Mouse (Mus musculus) CH12.LX (cell line): ENCODE measurements around the gene Dnah7c. TPM values are rescaled to one million over a fixed set of nuclear protein-coding genes. Genes with fewer than 3 reads are reported as not detected.
"Not testable (repeated sequence)": the region's sequence is repeated elsewhere in the genome, so short reads cannot be mapped to it uniquely, and the experiment has no call there.

Experiments
- DNase-seq: peaks from one replicate; pipeline ENCODE4 v3.0.0-alpha.2; 2013; ENCODE audit errors: extremely low read depth
- H3K27ac ChIP-seq: 2 replicates; pipeline ENCODE4 v1.5.1; 2012; ENCODE audit warnings: low read depth, mild to moderate bottlenecking, control low read depth, moderate library complexity; ENCODE audit not compliant: insufficient read depth
- H3K27me3 ChIP-seq: replicated peaks from 2 replicates; pipeline ENCODE3; 2012; ENCODE audit warnings: inconsistent platforms
- H3K36me3 ChIP-seq, 2 experiments: replicated peaks in 1 of 2; 2 replicates each; pipeline versions ENCODE3 to v1.6.1; 2012; ENCODE audit warnings: inconsistent platforms in 1 of 2, low read length in 1 of 2, mild to moderate bottlenecking in 1 of 2, mixed read lengths in 1 of 2, moderate library complexity in 1 of 2; ENCODE audit not compliant: control insufficient read depth in 1 of 2, insufficient read depth in 1 of 2
- H3K4me1 ChIP-seq, 2 experiments: 2 replicates each; pipeline ENCODE4 v1.6.1; 2012; ENCODE audit warnings: inconsistent platforms in 1 of 2, moderate library complexity in 1 of 2; ENCODE audit not compliant: insufficient read depth in 2 of 2, control insufficient read depth in 1 of 2
- H3K4me2 ChIP-seq: 2 replicates; pipeline ENCODE4 v1.6.1; 2012; ENCODE audit warnings: low read depth, mild to moderate bottlenecking, control low read depth; ENCODE audit not compliant: poor library complexity, insufficient read depth, severe bottlenecking
- H3K4me3 ChIP-seq, 3 experiments: fragments of 150-350 bp in 1 of 3; sonication (generic) in 1 of 3; replicated peaks in 1 of 3; 2 replicates each; pipeline versions ENCODE3 to v1.5.1; 2011 to 2012; ENCODE audit warnings: low read depth in 2 of 3, low read length in 2 of 3, mild to moderate bottlenecking in 2 of 3, moderate library complexity in 2 of 3, control low read depth in 1 of 3, improper control_type of control experiment in 1 of 3, inconsistent platforms in 1 of 3, mixed read lengths in 1 of 3; ENCODE audit not compliant: poor library complexity in 1 of 3
- H3K79me2 ChIP-seq: replicated peaks from 2 replicates; pipeline ENCODE4 v1.6.1; 2012; ENCODE audit warnings: mild to moderate bottlenecking, moderate library complexity; ENCODE audit not compliant: control insufficient read depth, poor library complexity, insufficient read depth, severe bottlenecking; ENCODE audit errors: extremely low read depth
- H3K9ac ChIP-seq: 2 replicates; pipeline ENCODE4 v1.6.1; 2012; ENCODE audit warnings: low read depth, mild to moderate bottlenecking, control low read depth, moderate library complexity; ENCODE audit not compliant: insufficient read depth
- H3K9me3 ChIP-seq: replicated peaks from 2 replicates; pipeline ENCODE3; 2012; ENCODE audit warnings: low read length, inconsistent platforms, mixed read lengths
- BHLHE40 ChIP-seq: IDR thresholded peaks from 2 replicates; pipeline ENCODE4 v1.6.1; 2011; ENCODE audit warnings: mild to moderate bottlenecking, low read depth, low read length, improper control_type of control experiment
- HCFC1 ChIP-seq: IDR thresholded peaks from 2 replicates; pipeline ENCODE4 v1.6.1; 2012; ENCODE audit warnings: low read depth, mild to moderate bottlenecking, inconsistent platforms, low read length, improper control_type of control experiment
- KAT2A ChIP-seq: IDR thresholded peaks from 2 replicates; pipeline ENCODE4 v1.6.1; 2012; ENCODE audit warnings: low read length, improper control_type of control experiment, inconsistent platforms; ENCODE audit not compliant: insufficient replicate concordance
- NRF1 ChIP-seq: IDR thresholded peaks from 2 replicates; pipeline ENCODE4 v1.6.1; 2014; ENCODE audit warnings: low read depth, mild to moderate bottlenecking, inconsistent platforms, low read length, improper control_type of control experiment, moderate library complexity
- POLR2A ChIP-seq: IDR thresholded peaks from 2 replicates; pipeline ENCODE4 v1.6.1; 2011; ENCODE audit warnings: low read depth, mild to moderate bottlenecking, improper control_type of control experiment, low read length
- UBTF ChIP-seq: IDR thresholded peaks from 2 replicates; pipeline ENCODE4 v1.6.1; 2012; ENCODE audit warnings: low read depth, mild to moderate bottlenecking, inconsistent platforms, low read length, improper control_type of control experiment, moderate library complexity
- dilution Hi-C: fragments of 300-500 bp; cut with MboI; formaldehyde crosslinking; loops from 2 replicates; pipeline ENCODE4 v1.14.3; 2020; ENCODE audit warnings: low sequenced_read_pairs; ENCODE audit not compliant: extremely low pct_unique_long_range_greater_than_20kb, extremely low pct_ligation_motif_present
- in situ Hi-C: fragments of 300-500 bp; cut with MboI; formaldehyde crosslinking; loops from 3 replicates; pipeline ENCODE4 v1.14.3; 2019; ENCODE audit warnings: low sequenced_read_pairs, low pct_ligation_motif_present, low pct_unique_long_range_greater_than_20kb, mixed read lengths
- polyA plus RNA-seq: library from polyadenylated mRNA; unstranded; fragments of >175 nt; gene quantifications from 2 replicates; pipeline ENCODE4 v1.2.1, GENCODE M21; 2012; ENCODE audit warnings: low read depth; ENCODE audit not compliant: insufficient read length
- total RNA-seq, 2 experiments: library from RNA; depleted of rRNA; stranded (reverse); fragments of 300-350 nt in 1 of 2; fragments of >200 nt in 1 of 2; gene quantifications; 2 replicates each; pipeline ENCODE4 v1.2.3; 2012 to 2014

Gene Dnah7c
- total RNA-seq (2012; rRNA removed): not detected in 2 replicates
- not detected in 2 replicates for total RNA-seq (2014; rRNA removed)
- not detected in 2 replicates for polyA plus RNA-seq

GRCm38 (mm10) chr1:46425137-46425925 is at the start of gene Dnah7c:
TSS of gene Dnah7c (plus strand) at chr1:46425592.
- H3K4me3 ChIP-seq: no peak within 1 kb of the TSS

GRCm38 (mm10) chr1:46380641-46381040 is 44.8 kb upstream of the Dnah7c start:
- H3K9me3 ChIP-seq, in situ Hi-C loops: not testable (repeated sequence)

More at GRCm38 (mm10) chr1:46425137-46425925, at the start of gene Dnah7c:
- Histone ChIP-seq H3K27ac (no peak within 1 kb of the TSS), H3K27me3 (no peaks in the 10 kb centered on the region), H3K36me3 (no peaks in the 10 kb centered on the region), H3K4me1 (0 out of 4 replicates have a peak, but pooled peaks cover 0 to 3% of the 10 kb centered on the region in 2 experiments), H3K79me2 (no peaks in the 10 kb centered on the region), H3K9me3 (no peaks in the 10 kb centered on the region), H3K9ac (no peak within 1 kb of the TSS), H3K4me2 (no peak within 1 kb of the TSS)
- TF ChIP-seq NRF1 (no peak), HCFC1 (no peak), POLR2A (no peak), KAT2A (no peak), BHLHE40 (no peak), UBTF (no peak)
- in situ Hi-C loops: no loop called here
- no peak for DNase-seq
- dilution Hi-C loops: no loop called here

GRCm38 (mm10) chr1:46394681-46395297 is 30.6 kb upstream of the Dnah7c start:
- H3K9me3 ChIP-seq, H3K27me3 ChIP-seq, H3K4me2 ChIP-seq, H3K27ac ChIP-seq, H3K36me3 ChIP-seq, H3K9ac ChIP-seq, DNase-seq, H3K4me1 ChIP-seq, H3K79me2 ChIP-seq, H3K4me3 ChIP-seq, in situ Hi-C loops, dilution Hi-C loops: not testable (repeated sequence)

More at GRCm38 (mm10) chr1:46380641-46381040, 44.8 kb upstream of the Dnah7c start:
- H3K4me1 ChIP-seq, dilution Hi-C loops, H3K27ac ChIP-seq, H3K4me3 ChIP-seq, H3K36me3 ChIP-seq, DNase-seq, H3K9ac ChIP-seq, H3K79me2 ChIP-seq, H3K4me2 ChIP-seq, H3K27me3 ChIP-seq: not testable (repeated sequence)
